Mouse (Mus musculus) ES-Bruce4 (cell line): Measurements from ENCODE around the gene Dhx57. TPM values are rescaled to one million over a fixed set of nuclear protein-coding genes. Genes with fewer than 3 reads are reported as not detected.

Source experiments
- H3K27ac ChIP-seq: 2 replicates; pipeline ENCODE4 v1.5.1; 2012; ENCODE audit warnings: low read length, inconsistent platforms; ENCODE audit not compliant: insufficient read depth
- H3K27me3 ChIP-seq: 2 replicates; pipeline ENCODE4 v1.6.1; 2012; ENCODE audit warnings: mild to moderate bottlenecking, low read length, inconsistent platforms; ENCODE audit not compliant: control insufficient read depth, poor library complexity, insufficient read depth, severe bottlenecking
- H3K36me3 ChIP-seq: 2 replicates; pipeline ENCODE4 v1.6.1; 2012; ENCODE audit warnings: inconsistent platforms, mild to moderate bottlenecking, low read length, moderate library complexity; ENCODE audit not compliant: control insufficient read depth, poor library complexity, insufficient read depth, severe bottlenecking
- H3K4me1 ChIP-seq: one replicate; pipeline ENCODE4 v1.8.1; 2011; ENCODE audit warnings: low read length; ENCODE audit not compliant: control insufficient read depth, insufficient read depth
- H3K4me3 ChIP-seq: 2 replicates; pipeline ENCODE4 v1.5.1; 2011; ENCODE audit warnings: low read depth, mild to moderate bottlenecking, low read length
- H3K9ac ChIP-seq: 2 replicates; pipeline ENCODE4 v1.6.1; 2012; ENCODE audit warnings: low read depth, mild to moderate bottlenecking, inconsistent platforms; ENCODE audit not compliant: poor library complexity, severe bottlenecking
- H3K9me3 ChIP-seq: replicated peaks from 2 replicates; pipeline ENCODE4 v1.6.1; 2012; ENCODE audit warnings: mild to moderate bottlenecking, low read length, inconsistent platforms; ENCODE audit not compliant: control insufficient read depth, poor library complexity, insufficient read depth, severe bottlenecking
- CTCF ChIP-seq: IDR thresholded peaks from one replicate; pipeline ENCODE4 v1.8.1; 2011; ENCODE audit warnings: low read depth, low read length
- EP300 ChIP-seq: IDR thresholded peaks from 2 replicates; pipeline ENCODE4 v1.6.1; 2011; ENCODE audit warnings: low read depth, low read length; ENCODE audit not compliant: insufficient read depth
- POLR2A ChIP-seq: IDR thresholded peaks from one replicate; pipeline ENCODE4 v1.8.1; 2011; ENCODE audit warnings: low read length; ENCODE audit not compliant: insufficient read depth
- polyA plus RNA-seq: library from polyadenylated mRNA; stranded (reverse); fragments of >200 nt; gene quantifications from 2 replicates; pipeline ENCODE4 v1.2.4, GENCODE M21; 2011; ENCODE audit warnings: low read depth; ENCODE audit not compliant: missing spikeins, insufficient read depth, insufficient read length

The Dhx57 gene
- 19.7 and 26.4 TPM in 2 replicates for polyA plus RNA-seq

GRCm38 (mm10) chr17:80290074-80290657, at the start of gene Dhx57, which contains the start of gene Morn2:
TSS of gene Dhx57 (minus strand) at chr17:80290476.
TSS of gene Morn2 (plus strand) at chr17:80290203.
- no peaks in the 10 kb centered on the region for H3K4me1 ChIP-seq
- peak within 1 kb of the TSS; percentile 71 for H3K9ac ChIP-seq
- H3K36me3 ChIP-seq = no peaks in the 10 kb centered on the region
- H3K4me3 ChIP-seq = peak within 1 kb of the TSS; percentile 89
- TF ChIP-seq EP300 (no peak), POLR2A (peak; percentile 54)
- H3K27me3 ChIP-seq = no peaks in the 10 kb centered on the region
- no peaks in the 10 kb centered on the region for H3K9me3 ChIP-seq
- H3K27ac ChIP-seq = no peak within 1 kb of the TSS

GRCm38 (mm10) chr17:80332386-80332785, 42.1 kb upstream of the Dhx57 start:
- no peaks in the 10 kb centered on the region for H3K36me3 ChIP-seq
- TF ChIP-seq CTCF (peak; percentile 57), EP300 (no peak)
- no peaks in the 10 kb centered on the region for H3K4me1 ChIP-seq
- H3K9ac ChIP-seq = no peak overlapping the region
- no peak overlapping the region for H3K27ac ChIP-seq
- no peaks in the 10 kb centered on the region for H3K27me3 ChIP-seq
- no peaks in the 10 kb centered on the region for H3K9me3 ChIP-seq
- H3K4me3 ChIP-seq = no peak overlapping the region

GRCm38 (mm10) chr17:80326431-80326830, 36.2 kb upstream of the Dhx57 start:
- Histone ChIP-seq H3K9ac (no peak overlapping the region), H3K9me3 (no peaks in the 10 kb centered on the region), H3K36me3 (no peaks in the 10 kb centered on the region), H3K4me1 (no peaks in the 10 kb centered on the region), H3K27ac (no peak overlapping the region), H3K27me3 (no peaks in the 10 kb centered on the region), H3K4me3 (no peak overlapping the region)
- TF ChIP-seq CTCF = no peak
- no peak for TF ChIP-seq EP300
- TF ChIP-seq POLR2A = no peak

DNA sequence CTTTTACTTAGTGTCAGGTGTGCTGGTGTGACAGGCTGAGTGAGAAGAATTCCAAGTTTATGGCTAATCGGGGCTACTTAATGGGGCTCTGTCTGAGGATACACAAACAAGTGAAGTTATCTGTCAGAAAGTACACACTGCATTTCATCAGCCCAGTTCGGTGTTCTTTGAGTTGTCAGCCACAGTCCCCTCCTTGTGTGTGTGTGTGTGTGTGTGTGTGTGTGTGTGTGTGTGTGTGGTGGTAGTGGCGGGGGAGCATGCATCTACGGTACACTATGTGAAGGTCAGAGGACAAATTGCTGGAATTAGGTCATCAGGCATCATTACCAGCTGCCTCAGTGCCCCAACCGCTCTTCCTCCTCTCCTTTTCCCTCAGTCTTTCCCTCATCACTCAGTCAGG, 35.2 kb upstream of the Dhx57 start:
- H3K27ac ChIP-seq = no peak overlapping the region
- no peaks in the 10 kb centered on the region for H3K4me1 ChIP-seq
- no peak overlapping the region for H3K9ac ChIP-seq
- no peaks in the 10 kb centered on the region for H3K36me3 ChIP-seq
- no peaks in the 10 kb centered on the region for H3K27me3 ChIP-seq
- TF ChIP-seq CTCF (no peak), EP300 (no peak), POLR2A (no peak)
- H3K9me3 ChIP-seq = no peaks in the 10 kb centered on the region
- no peak overlapping the region for H3K4me3 ChIP-seq

DNA sequence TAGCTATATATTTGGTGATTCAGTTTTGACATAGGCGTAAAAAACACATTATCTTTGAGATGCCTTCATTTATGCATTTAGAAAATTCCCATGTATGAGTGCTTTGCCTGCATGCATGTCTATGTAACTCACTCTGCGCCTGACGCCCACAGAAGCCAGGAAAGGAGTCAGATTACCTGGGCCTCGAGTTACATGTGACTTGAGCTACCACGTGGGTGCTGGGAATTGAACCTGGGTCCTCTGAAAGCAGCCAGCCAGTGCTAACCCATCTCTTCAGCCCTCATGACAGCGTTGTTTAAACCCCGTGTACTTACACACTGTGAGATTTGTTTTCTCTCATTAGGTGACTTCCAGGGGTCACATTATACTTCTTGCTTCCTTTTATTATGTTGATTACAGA, 34.2 kb upstream of the Dhx57 start:
- Histone ChIP-seq H3K27me3 (no peaks in the 10 kb centered on the region), H3K4me3 (no peak overlapping the region), H3K9ac (no peak overlapping the region), H3K36me3 (no peaks in the 10 kb centered on the region), H3K9me3 (no peaks in the 10 kb centered on the region), H3K4me1 (no peaks in the 10 kb centered on the region), H3K27ac (no peak overlapping the region)
- TF ChIP-seq CTCF (no peak), POLR2A (no peak), EP300 (no peak)

GRCm38 (mm10) chr17:80323658-80324057, 33.4 kb upstream of the Dhx57 start:
- no peak overlapping the region for H3K4me3 ChIP-seq
- H3K9me3 ChIP-seq = no peaks in the 10 kb centered on the region
- H3K36me3 ChIP-seq = no peaks in the 10 kb centered on the region
- no peaks in the 10 kb centered on the region for H3K4me1 ChIP-seq
- H3K27me3 ChIP-seq = no peaks in the 10 kb centered on the region
- no peak overlapping the region for H3K9ac ChIP-seq
- no peak overlapping the region for H3K27ac ChIP-seq
- TF ChIP-seq CTCF (no peak), POLR2A (no peak), EP300 (no peak)
